Mouse (Mus musculus) lung, postnatal 14 days (tissue): Measurements from ENCODE around the gene Frmd4b.
"Not testable (repeated sequence)": the region's sequence is repeated elsewhere in the genome, so short reads cannot be mapped to it uniquely, and the experiment has no call there.

Experiments
- DNase-seq: peaks from one replicate; pipeline ENCODE4 v3.0.0; 2021

Frmd4b gene

GRCm38 (mm10) chr6:97463898-97464524 is 153.3 kb downstream of the Frmd4b start:
- DNase-seq: peak; percentile 35

- no peak for DNase-seq
Measured at GRCm38 (mm10) chr6:97462421-97462820, 154.9 kb downstream of the Frmd4b start.

- no peak for DNase-seq
Measured at GRCm38 (mm10) chr6:97459112-97459511, 158.2 kb downstream of the Frmd4b start.

GRCm38 (mm10) chr6:97458358-97458757 is 159.0 kb downstream of the Frmd4b start:
- no peak for DNase-seq

GRCm38 (mm10) chr6:97457954-97458353 is 159.4 kb downstream of the Frmd4b start:
- peak; percentile 57 for DNase-seq

GRCm38 (mm10) chr6:97457210-97457609 is 160.1 kb downstream of the Frmd4b start:
- DNase-seq: peak; percentile 19

GRCm38 (mm10) chr6:97452223-97452622 is 165.1 kb downstream of the Frmd4b start:
- DNase-seq: no peak

GRCm38 (mm10) chr6:97449806-97450205 is 167.5 kb downstream of the Frmd4b start:
- DNase-seq: no peak

GRCm38 (mm10) chr6:97447020-97447419 is 170.3 kb downstream of the Frmd4b start:
- peak; percentile 34 for DNase-seq

- DNase-seq: no peak
Measured at GRCm38 (mm10) chr6:97444145-97444544, 173.2 kb downstream of the Frmd4b start.

- no peak for DNase-seq
Measured at GRCm38 (mm10) chr6:97443522-97443921, 173.8 kb downstream of the Frmd4b start.

- peak; percentile 11 for DNase-seq
Measured at GRCm38 (mm10) chr6:97441357-97441756, 176.0 kb downstream of the Frmd4b start.

GRCm38 (mm10) chr6:97438918-97439645 is 178.3 kb downstream of the Frmd4b start:
- DNase-seq: no peak

GRCm38 (mm10) chr6:97434753-97435152 is 182.6 kb downstream of the Frmd4b start:
- DNase-seq: no peak

GRCm38 (mm10) chr6:97431309-97432004 is 185.9 kb downstream of the Frmd4b start:
- DNase-seq: no peak

- no peak for DNase-seq
Measured at GRCm38 (mm10) chr6:97430519-97430918, 186.8 kb downstream of the Frmd4b start.

GRCm38 (mm10) chr6:97429688-97430343 is 187.5 kb downstream of the Frmd4b start:
- no peak for DNase-seq

GRCm38 (mm10) chr6:97419771-97420446 is 197.4 kb downstream of the Frmd4b start:
- peak; percentile 87 for DNase-seq

GRCm38 (mm10) chr6:97416972-97417554 is 200.3 kb downstream of the Frmd4b start:
- peak; percentile 81 for DNase-seq

GRCm38 (mm10) chr6:97415578-97415977 is 201.8 kb downstream of the Frmd4b start:
- DNase-seq: not testable (repeated sequence)

- no peak for DNase-seq
Measured at GRCm38 (mm10) chr6:97413453-97413852, 203.9 kb downstream of the Frmd4b start.

- no peak for DNase-seq
Measured at GRCm38 (mm10) chr6:97412403-97412802, 204.9 kb downstream of the Frmd4b start.
